Mouse (Mus musculus): Measurements from ENCODE around the gene Srd5a2.

Srd5a2 gene

GRCm38 (mm10) chr17:73985936-73986335, 61.8 kb downstream of the Srd5a2 start:
- no peak for DNase-seq (ENCODE audit: low read depth, low spot score)

GRCm38 (mm10) chr17:73984508-73984907, 63.2 kb downstream of the Srd5a2 start:
- DNase-seq (ENCODE audit: low read depth, low spot score) = no peak

- no peak for DNase-seq (ENCODE audit: low read depth, low spot score)
Measured at GRCm38 (mm10) chr17:73982871-73983270, 64.8 kb downstream of the Srd5a2 start.

- DNase-seq (ENCODE audit: low read depth, low spot score) = no peak
Measured at GRCm38 (mm10) chr17:73976066-73976465, 71.7 kb downstream of the Srd5a2 start.

- no peak for DNase-seq (ENCODE audit: low read depth, low spot score)
Measured at GRCm38 (mm10) chr17:73972648-73973047, 75.1 kb downstream of the Srd5a2 start.

GRCm38 (mm10) chr17:73971291-73971690, 76.4 kb downstream of the Srd5a2 start:
- DNase-seq (ENCODE audit: low read depth, low spot score) = peak; percentile 63

- DNase-seq (ENCODE audit: low read depth, low spot score) = peak; percentile 55
Measured at GRCm38 (mm10) chr17:73970361-73971027, 77.2 kb downstream of the Srd5a2 start.

Data from brain, adult 2 months (tissue).